Mouse (Mus musculus) yolk sac, embryonic 10.5 days (tissue): Measurements from ENCODE around the gene Olfr985.

Experiments
- DNase-seq: peaks from one replicate; pipeline ENCODE4 v3.0.0-alpha.2; 2017; ENCODE audit warnings: low spot score

The Olfr985 gene

DNA sequence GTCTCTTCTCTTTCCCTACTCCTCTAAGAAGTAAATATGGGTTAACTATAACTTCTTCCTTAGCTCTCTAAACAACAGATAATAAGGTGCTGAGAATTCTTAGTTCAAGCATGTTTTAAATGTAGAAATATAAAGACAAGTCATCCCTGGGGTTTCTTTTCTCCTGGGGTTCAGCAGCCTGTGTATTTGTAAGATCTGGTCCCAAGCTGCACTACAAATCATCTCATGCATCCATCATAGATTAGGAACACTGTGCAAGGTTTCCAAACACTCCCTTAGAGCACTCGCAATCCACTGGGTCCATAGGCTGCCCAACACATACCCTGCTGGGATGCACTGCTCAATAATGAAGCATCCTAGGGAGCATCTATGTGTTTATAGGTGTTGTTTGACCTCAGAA lies at the start of gene Olfr985:
Gene Olfr985 (minus strand): TSS at position 101 of the 400 bp plus-strand sequence.
- no peak for DNase-seq

DNA sequence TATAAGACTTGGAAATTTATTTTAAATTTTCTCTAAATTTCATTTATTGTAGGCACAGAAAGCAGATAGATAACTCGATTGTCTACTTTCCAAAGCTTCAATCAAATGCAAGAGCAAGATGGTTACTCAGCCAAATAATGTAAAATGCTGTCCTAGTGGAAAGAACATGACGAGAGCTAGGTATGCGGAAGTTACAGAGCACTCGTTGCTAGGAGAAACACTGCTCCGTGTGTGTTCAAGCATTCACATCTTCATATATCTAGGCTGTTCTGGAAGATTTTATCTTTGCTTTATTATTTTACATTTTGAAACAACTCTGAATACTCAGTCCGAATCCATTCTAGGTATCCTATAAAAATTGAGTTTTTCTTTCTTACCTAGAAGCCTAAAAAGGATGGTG lies 47.0 kb upstream of the Olfr985 start:
- no peak for DNase-seq

DNA sequence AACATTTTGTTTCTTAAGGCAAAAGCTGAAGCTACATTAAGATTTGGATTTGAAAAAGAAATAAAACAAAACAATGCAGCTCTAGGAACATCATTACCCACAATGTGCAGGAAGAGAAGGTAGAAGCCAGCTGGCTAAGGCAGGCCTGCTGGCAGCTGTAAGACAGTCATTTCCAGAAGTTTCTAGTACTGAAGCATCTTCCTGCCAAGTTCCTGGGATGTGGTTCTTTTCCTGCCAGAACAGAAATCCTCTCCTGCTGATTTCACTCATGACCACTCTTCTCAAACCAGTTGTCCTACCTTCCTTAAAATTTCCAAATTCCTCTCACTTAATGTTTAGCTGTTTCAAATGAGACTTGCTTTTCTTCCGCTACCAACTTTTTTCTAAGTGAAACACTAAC lies 36.5 kb upstream of the Olfr985 start:
- DNase-seq, result no peak

DNA sequence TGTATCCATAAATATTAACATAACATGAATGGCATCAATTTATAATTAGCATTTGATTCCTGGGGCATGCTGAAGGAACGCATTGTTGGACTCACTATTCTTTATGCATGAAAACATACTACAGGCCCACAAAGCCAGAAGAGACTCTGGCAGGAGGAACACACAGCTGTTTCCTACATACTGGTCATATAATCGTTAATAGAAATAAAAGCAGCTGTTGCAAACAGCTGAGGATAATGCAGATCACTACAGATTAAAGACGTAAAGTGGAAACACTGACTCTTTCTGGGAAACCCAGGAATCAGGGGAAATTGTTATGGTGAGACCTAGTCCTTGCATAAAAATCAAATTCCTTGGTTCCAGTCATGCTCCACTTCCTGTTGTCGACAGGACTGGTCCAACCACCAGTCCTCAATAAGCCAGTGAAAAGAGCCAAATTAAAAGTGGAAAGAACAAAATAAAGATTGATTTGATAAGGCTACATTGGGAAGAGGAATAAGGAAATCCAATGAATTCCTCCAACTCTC lies 25.2 kb upstream of the Olfr985 start:
- no peak for DNase-seq

DNA sequence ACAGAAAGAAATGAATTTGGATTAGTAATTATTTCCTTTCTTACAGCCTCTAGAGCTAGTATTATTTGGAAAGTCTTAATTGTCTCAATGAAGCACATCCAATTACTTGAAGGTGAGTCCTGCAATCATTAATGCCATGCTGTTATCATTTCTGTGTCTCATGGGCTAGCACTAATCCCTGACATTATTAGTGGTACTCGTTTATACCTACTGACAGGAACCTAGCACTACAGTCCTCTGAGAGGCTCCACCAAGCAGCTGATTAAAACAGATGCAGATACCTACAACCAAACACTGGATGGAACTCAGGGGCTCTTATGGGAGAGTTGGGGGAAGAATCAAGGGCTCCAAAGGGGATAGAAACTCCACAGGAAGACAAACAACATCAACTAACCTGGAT lies 11.6 kb upstream of the Olfr985 start:
- no peak for DNase-seq

DNA sequence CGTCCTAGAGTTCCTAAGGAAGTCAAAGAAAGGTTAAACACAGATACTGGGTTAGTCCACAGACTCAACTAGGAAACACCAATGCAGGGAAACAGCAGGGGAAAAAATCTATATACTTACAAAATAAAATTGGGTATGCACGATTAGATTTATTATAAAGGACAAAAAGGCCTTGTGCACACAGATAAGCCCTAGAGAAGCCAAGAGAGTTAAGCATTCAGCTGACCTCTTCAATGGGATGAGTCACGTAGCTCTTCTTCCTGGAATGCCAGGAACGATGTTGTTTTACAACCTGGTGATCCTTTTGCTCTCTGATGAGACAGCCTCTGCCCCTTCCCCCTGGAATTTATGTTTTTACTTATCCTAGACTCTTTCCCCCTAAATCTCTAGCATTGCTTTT lies 9.5 kb upstream of the Olfr985 start:
- DNase-seq, result peak; percentile 70

DNA sequence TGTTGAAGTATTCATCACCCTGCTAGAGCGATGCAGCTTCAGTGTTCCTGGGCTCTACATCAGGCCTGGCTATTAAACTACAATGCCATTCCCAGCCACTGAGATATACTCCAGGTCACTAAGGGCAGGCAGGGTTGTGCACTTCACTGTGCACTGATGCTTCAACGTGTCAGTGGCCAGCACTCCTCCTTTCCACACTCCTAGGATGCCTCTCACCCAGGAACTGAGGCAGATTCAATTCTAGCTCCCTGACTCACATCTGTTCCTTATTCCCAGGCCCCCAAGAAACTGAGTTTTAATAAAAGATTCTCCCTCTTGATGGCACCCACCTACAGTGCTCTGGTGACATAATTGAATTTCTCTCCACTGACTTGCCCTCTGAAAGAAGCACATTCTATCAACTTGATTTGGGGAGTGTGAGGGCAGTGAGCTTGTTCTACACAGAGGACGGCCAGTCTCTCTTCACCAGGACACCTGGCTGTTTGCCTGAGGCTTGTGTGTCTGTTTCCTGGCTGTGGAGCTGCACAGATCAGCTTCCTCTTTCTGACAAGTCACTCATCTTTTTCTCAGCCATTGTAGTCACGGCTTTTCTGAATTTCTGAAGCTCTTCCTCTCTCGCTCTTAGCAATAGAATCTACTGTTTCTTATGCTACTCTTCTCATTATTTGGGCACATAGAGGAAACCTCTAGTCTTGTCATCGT lies 7.2 kb upstream of the Olfr985 start:
- DNase-seq, result no peak

DNA sequence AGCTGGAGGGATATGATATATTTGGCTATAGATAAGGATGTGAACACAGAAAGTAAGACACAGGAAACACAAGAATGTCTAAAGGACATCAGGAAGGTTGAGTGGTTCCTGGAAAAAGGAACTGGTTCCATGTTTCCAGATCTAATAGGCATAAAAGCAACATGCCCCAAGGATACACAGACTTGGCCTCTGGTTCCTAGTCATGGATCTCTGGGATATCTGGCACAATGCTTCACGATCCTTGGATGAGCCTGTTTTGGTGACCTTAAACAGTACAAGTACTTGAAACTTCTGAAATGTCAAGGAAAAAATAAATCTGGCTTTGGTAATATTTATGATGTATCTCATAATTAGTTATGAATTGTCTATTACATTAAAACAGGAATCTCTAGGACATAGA lies 572 bp upstream of the Olfr985 start:
- DNase-seq, result no peak

DNA sequence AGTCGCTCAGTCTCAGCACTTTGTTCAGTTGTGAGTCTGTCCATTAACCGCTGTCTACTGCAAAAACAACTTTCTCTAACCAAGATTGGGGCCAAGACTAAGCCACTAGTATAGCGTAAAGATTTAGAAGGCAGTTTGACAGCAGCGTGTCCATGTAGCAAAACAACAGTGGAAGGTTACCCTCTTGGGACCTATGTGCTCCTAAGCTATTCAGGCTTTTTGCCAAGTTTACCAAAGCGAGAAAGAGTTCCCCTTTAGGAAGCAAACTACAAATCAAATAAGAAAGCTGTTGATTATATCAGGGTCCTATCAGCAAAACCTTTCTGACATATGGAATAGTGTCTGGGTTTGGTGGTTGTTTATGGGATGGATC lies 12.7 kb downstream of the Olfr985 start:
- no peak for DNase-seq

DNA sequence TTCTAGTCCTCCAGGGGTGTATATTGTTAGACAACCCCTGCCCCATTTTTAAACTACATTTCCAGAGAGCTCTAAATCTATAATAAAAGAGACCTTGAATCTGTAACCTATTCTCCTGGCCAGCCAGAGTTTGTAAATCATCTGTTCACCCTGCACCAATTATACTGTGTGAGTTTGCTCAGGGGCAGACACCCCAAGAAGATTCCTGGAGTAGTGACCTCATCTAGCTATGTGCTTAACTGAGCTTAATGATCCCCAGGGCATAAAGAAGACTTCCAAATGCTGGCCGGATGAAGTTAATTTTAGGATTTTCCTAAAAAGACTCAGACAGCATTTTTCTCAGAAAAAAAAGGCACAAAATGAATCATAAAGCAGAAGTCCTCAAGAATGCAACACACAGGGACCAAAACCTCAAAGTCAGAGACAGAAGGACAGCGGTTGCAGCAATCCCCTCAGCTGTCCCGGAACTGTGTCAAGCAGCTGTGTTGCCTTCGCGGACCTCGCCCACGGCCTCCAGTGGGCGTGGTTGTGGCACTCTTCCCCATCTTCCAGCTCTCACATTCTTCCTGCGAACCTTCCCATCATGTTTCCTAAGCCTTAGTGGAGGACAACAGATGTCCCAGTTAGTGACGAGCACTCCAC lies 13.2 kb downstream of the Olfr985 start:
- DNase-seq, result peak; percentile 33

DNA sequence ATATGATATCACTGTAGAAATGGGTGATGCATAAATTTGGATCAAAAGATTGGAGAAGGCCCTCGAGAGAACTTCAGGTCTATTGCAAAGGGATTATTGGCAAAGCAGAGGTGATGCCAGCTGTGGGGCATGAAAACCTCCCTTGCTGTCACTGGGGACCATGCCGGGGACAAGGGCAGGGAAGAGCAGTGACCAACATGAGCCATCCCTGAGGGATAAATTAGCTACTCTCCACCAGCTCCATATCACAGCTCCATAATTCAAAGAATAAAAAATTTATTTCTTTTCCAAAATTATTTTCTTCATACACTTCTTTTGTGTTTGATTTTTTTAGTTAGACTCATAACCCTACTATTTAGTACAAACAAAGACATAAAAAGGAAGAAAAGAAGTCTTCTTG lies 15.9 kb downstream of the Olfr985 start, which contains the start of gene Olfr984:
Gene Olfr984 (minus strand): TSS at position 101 of the 400 bp plus-strand sequence.
- DNase-seq, result no peak

DNA sequence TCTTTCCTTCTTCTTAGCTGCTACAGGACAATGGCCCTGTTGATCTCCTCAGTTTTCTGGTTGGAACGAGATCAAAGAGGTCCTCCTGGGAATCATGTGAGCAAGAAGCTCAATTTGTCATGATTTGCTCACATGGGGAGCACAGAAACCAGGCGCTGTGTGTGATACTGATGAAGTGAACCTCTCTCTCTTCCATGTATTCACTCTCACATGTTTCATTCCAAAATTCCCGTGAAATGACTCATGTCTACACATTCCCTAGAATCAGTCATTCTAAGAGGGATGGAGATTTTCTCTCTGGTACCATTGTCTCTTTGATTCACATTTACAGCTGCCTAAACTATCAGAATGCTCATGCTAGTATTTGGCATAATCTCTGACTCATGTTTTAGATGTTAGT lies 35.2 kb downstream of the Olfr985 start:
- no peak for DNase-seq

DNA sequence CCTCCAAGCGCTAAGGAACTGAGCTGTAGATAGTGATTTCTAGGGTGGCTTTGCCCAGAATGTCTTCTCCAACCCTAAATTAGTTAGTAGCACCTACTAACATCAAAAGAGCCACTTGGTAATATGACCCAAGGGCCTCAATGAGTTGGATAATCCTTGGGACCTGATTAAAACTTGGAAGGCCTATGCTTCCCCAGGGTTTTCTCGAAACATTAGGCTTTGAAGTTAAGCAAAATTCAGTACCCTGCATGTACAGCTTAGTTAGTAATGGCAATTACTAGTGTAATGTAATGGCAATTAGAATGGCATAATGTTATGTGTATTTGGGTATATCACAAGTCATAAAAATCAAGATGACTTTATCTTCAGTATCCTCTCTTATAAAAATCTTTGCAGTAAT lies 36.5 kb downstream of the Olfr985 start, which contains the start of gene Olfr983:
Gene Olfr983 (minus strand): TSS at position 101 of the 400 bp plus-strand sequence.
- DNase-seq, result no peak
